Mouse (Mus musculus): ENCODE results near the gene Zfp652.

DNA sequence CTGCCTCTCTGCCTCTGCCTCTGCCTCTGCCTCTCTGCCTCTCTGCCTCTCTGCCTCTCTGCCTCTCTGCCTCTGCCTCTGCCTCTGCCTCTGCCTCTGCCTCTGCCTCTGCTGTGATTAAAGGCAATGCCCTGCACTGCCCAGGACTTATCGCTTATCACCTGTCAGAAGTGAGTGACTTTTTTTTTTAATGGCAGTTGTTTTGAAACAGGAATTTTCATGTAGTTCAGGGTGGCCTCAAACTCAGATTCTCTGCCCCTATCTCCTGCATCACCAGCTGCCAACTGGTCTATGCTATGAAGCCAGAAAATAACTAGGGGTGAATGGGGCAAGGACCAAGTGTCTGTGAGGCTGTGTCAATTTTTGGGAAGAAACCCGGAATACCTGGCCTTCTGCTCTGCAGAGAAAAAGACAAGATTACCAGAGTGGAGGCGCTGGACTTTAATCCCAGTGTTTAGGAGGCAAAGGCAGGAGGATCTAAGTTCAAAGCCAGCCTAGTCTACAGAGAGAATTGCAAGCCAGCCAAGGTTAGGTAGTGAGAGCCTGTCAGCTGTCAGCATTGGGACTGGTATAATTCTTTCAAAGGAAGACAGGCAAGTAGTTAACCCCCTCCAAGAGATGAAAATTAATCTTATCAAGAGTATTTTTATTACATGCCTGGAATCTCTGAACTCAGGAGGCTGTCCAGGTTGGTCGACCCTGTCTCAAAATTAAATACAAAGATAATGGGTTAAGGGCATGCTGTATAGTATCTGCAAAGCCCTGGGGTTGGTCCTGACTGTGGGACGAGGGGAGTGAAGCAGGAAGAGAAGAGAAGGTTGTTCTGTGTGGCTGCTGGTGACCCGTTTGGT, 114.1 kb downstream of the Zfp652 start:
- TF ChIP-seq GATA1 (IDR thresholded peaks at IDR 0.05; ENCODE audit: borderline replicate concordance, low read length) (no peak), FLI1 (IDR thresholded peaks at IDR 0.05; ENCODE audit: low read length) (no peak)

Data from megakaryocyte, embryonic 14.5 days (primary cell).